Mouse (Mus musculus): ENCODE results near the gene Palm3.
"Not testable (repeated sequence)": the region's sequence is repeated elsewhere in the genome, so short reads cannot be mapped to it uniquely, and the experiment has no call there.

Palm3 gene

DNA sequence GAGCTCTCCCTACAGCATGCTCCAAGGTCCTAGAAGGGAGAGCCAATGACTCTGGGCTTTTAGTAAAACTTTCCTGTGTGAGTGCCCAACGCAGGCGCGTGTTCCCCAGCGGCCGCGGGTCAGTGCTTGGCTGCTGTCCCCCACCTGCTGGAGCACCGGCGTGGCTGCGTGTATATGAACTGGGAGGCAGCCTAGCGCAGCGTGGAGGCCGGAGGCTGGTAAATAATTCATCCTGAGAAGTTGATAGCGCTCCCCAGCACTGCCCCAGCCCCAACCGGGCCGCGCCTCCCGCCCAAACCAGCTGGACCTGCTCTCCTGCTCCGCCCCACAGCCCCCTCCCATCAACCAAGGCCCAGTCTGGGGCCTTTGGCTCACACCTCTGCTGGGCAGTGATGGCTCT is at the start of gene Palm3:
Gene Palm3, plus strand, starts transcription at position 376 of the 400 bp plus-strand sequence.
- DNase-seq, result no peak

DNA sequence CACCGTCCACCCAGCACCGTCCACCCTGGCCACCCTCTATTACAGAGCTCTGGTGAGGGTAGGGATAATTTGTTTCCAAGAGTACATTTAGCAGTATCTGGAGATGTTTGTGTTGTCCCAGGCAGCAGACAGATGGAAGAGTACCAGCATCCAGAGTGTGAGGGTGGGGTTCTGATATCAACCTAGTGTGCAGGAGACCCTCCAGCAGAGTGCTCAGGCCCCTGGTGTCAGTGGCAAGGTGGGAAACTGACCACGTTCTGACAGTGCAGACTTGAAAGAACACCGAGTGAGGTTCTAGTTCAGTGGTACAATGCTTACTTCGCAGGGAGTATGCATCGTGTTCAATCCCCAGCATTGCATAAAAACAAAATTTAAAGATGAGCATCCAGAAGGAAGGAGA is 49.6 kb upstream of the Palm3 start:
- DNase-seq, result no peak

DNA sequence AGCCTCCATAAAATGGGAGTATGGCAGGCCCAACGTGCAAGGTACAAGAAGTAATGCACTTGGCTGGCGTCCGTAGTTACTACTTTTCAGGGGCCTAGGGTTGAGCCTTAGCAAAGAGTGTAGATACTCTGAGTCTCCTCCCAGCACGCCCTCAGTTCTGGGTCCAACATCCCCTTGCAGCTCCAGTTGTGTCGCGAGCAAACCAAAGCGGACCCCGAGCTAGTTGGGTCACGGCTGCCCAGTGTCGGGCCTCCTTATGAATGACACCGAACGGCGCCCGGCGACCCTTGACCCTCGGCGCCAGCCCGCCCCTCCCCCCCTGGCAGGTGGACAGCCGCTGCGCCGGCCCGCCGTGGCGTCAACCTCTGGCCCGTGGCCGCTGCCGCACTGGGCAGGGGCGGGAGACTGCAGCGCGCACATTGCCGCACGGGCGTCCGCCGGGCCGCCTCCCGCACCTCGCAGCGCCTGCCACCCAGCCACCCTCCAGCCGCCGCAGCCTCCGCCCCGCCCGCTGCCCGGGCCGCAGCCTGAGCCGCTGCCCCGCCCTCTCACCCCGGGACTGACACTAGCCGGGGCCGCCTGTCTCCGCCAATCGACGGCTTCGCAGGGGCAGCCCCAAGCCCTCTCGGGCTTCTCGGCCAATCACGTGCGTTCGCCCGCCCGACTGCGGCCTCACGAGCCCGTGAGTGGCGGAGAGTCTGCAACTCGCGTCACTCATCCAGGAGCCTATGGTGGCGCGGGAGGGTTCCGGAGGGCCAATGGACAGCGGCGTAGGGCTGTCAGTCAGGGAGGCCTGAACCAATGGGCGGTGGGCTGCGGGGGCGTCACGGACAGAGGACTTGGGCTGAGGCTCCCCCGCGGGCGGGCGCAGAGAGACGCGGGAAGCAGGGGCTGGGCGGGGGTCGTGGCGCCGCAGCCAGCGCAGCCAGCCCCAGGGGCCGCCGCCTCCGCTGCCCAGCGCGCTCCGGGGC is 48.8 kb upstream of the Palm3 start, which contains the start of gene Prkaca:
Gene Prkaca, plus strand, starts transcription at position 844 of the 971 bp plus-strand sequence.
- peak; percentile 100 for DNase-seq

DNA sequence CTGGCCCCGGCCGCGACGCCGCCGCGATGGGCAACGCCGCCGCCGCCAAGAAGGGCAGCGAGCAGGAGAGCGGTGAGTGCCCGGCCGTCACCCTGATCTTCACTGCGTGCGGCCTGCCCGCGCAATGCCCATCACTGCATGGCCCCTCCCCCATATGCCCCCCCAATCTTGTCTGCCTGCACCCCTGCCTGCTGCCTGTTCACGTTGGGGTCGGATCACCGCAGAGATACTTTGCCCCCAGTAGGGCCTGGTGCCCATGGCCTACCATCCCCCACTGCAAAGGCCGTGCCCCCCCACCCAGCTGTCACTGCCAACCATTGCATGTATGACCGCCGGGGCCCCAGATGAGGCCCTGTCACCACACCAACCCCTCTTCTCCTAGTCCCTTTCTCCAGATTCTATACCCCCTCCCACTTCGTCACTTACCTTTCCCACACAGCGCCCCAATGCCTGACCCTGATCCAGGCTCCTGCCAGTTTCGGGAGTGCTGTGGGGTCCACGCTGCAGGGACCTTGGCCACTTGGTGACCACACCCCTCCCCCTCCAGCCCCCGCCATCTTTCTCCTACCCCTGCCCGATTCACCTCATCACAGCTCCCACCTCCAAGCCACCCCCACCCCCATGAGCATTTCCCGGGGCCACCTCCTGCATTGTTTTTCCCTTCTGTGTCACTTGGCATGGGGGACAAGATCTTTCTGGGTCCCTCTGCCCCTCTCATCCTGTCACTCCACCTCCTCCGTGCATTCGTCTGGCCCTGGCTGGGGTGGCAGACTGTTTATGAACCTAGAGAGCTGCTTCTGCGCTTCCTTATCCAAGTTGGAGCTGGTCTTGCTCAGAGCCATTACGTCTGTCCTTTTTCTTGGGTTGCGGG is 47.9 kb upstream of the Palm3 start:
- DNase-seq, result peak; percentile 63

DNA sequence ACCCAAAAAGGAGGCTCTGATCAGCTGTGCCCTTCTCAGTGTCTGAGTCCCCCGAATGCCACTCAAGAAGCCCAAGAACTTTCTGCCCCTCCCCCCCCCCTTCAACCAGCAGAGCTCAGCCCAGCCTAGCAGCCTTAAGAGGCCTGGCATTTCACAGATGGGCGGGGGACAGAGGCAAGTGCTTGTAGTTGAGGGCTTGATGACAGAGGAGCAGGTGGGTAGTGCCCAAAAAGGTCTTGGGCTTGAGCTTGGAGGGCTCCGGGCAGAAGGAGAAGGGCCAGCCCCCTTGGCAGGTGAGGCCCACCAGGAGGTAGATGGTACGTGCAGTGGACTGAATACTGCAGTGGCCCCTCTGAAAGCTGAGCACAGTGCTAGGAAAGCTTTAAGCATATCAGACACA is 46.8 kb upstream of the Palm3 start:
- no peak for DNase-seq

DNA sequence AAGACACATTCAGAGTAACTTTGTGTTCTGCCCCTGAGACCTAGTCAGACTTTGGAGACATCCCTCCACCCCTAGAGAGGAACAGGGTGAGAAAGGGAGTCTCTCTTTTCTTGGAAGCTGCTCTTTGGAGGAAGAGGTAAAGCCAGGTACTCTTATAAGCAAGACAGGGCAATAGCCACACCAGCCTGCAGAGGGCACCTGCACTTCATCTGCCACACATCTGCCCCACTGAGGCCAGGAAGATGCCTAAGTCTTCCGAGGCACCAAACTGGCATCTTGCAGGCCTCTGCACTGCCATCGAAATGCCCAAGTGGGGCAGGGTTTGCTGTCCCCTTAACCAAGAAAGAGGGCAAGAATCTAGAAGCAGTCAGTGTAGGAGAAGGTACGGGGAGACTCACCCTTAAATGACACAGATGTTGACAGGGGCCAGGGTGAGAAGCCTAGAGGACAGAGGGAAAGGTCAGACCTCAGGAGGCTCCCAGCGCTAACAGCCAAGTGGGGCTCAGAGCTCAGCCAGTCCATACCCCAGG is 45.1 kb upstream of the Palm3 start:
- DNase-seq, result no peak

DNA sequence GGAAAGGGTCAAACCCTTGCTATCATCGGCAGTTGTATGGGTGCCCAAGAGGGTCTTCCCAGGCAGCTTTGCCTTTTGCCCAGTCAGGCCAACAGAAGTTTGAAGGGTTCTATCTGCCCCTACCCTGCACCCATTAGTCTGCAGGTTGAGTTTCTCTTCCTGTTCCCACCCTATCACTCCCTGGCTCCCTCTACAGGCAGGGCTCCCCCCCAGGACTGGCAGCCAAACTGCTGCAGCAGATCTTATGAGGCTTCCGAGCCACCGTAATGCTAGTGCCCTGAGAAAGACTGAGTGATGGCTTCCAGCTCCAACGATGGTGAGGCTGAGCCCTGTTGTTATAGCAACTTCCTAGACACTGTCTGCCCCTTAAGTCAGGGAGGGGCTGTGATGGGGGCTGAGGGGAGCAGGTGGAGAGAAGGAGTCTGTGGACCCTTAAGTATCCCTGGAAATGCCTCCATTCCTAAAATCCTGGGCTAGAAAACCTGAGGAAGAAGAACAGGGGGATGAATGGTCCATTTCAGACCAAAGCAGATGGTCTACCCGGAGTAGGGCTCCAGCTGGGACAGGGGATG is 44.4 kb upstream of the Palm3 start:
- no peak for DNase-seq

DNA sequence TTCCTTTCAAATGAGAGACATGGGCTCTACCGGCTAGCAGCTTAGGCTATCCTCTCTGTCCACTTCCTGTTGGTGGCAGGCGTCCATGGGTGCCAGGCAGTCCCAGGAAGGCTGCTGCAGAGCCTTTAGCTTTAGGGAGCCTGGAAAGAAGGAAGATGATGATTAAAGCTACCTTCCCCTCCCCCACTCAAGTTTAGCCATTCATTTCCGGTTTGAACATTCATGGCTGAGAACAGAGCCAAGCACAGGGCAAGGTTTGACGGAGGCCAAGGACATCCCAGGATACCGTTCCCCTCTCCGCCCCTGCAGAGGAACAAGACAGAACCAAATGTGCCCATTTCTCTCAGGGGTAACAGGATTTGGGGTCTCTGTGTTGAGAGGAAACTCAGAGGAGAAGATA is 43.6 kb upstream of the Palm3 start:
- DNase-seq, result no peak

DNA sequence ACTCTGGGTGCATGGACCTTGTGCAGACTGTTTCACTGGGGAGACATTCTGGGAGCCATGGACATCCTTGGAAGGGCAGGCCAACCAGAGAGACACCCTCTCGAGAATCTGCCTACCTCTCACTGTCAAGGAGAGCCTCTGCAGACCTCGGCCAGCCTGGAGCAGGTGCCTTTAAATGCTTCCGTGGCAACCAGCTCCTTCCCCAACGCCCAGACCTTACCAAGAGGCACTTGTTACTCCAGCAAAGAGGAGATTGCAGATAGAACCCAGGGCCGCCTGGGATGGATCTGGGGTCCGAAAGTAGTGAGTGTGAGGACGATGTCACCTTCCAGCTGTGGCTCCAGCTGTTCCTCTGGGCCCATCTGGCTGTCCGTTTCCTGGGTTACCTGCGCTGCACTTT is 43.1 kb upstream of the Palm3 start:
- DNase-seq, result no peak

DNA sequence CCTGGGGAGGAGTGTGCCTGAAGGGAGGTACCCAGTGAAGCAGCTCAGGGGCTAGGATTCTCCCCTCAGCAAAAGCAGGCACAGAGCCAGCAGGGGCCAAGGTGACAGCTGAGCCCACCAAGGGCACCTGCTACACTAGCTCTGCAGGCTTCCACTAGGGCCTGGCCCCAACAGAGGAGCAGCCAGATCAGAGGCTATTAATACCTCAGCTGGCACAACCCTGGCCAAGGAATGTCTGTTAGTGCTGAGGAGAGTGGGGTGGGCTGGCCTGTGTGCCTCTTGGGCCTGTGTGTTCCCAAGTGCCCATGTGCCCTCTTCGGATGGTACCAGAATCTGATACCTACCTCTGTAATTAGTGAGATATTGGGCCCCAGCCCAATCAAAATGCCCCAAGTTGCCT is 41.0 kb upstream of the Palm3 start:
- no peak for DNase-seq

DNA sequence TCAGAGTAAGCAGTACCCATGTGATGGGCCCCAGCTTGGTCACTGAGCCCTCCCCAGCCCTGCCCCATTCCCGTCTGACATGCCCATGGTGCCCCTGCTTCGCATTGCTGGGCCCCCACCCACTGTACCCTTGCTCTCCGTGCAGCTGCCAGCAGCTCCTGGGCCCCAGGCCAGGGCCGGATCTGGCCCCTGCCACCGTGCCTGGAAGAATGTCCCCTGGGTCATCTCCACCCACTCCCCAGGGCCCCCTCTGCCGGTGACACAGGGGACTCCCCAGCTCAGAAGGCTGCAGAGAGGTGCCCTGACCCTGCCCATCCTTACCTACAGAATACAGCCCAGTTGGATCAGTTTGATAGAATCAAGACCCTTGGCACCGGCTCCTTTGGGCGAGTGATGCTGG is 40.4 kb upstream of the Palm3 start:
- DNase-seq, result no peak

DNA sequence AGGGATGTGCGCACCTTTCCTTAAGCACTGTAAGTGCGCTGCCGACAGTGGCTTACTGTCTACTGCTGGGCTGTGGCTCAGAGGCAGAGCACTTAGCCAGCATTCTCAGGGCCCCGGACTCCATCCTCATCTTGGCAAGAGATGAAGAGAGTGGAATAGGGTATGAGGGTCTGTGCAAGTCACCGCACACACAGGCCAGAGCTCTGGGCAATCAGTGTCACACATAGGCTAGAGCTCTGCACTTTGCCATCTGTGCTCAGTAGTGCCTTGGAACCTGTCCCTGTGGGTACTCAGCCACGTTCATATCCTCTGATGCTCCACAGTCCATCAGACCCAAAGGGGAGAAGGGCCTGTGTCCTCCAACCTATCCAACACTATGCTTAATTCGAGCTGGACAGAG is 39.7 kb upstream of the Palm3 start:
- no peak for DNase-seq

DNA sequence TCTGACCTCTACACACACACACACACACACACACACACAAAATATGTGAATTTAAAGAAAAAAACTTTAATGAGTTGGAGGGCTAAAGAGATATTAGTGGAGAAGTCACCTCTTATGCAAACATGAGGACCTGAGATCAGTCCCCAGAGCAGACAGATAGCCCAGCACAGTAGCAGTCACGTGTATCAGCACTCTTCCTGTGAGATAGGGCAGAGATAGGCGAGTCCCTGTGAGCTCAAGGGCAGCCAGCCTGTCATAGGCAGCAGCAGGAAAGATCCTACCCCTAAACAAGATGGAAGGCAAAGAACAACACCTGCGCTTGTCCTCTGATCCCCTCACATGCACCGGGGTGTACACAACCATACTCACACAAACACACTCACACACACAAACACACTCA is 38.8 kb upstream of the Palm3 start:
- no peak for DNase-seq

DNA sequence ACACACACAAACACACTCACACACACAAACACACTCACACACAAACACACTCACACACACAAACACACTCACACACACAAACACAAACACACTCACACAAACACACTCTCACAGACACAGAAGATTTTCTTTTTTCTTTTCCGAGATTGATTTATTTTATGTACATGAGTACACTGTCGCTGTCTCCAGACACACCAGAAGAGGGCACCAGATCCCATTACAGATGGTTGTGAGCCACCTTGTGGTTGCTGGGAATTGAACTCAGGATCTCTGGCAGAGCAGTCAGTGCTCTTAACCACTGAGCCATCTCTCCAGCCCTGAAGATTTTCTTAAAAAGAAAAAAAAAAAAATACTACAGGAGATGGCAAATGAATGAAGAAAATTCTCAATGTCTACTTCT is 38.0 kb upstream of the Palm3 start:
- DNase-seq, result not testable (repeated sequence)

DNA sequence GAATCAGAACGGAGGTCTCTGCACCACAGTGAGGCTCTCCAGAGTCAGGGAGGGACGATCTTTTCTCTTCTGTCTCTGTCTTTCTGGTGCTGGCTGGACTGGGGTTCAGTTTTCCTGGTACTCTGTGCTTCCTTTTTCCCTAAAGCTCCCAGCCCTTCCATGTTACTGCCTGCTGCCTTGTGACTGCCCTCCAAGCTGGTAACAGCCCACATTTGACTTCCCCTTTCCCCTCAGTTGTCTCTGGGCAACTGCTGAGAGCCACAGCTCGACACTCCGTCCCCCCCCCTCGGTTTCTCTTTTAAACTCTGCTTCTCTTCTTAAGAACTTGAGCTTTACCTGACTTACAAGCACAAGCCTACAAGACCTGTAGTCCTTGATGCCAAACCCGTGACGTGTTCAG is 32.0 kb upstream of the Palm3 start:
- no peak for DNase-seq

DNA sequence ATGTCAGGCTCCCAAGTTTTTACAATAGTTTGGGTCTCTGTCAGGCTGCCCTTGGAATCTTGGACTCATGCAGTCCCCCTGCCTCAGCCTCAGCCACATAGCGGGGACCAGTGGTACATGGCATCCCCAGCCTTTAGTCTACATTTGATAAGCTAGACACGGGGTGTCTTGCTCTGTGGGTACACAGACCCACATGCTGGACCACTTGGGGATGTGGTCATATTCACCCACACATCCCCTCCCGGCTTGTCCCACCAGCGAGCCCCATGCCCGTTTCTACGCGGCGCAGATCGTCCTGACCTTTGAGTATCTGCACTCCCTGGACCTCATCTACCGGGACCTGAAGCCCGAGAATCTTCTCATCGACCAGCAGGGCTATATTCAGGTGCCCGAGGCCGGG is 31.1 kb upstream of the Palm3 start:
- no peak for DNase-seq

DNA sequence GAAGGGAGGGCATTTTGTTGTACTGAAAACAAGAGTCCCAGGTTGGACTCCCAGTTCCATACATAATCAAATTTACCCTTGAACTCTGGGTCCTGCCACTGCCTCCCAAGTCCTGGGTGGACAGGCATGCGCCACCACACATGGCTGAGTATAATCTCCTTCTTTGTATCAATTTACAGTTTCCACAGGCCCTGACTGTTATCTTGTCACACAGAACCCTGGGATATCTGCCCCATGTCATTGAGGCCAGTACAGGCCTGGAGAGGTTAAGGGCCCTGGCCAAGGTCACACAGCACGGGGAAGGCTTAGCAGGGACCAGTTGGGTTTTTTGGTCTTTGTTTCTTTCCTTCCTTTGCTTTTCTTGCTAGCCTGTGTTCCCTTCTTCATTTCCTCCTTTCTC is 28.8 kb upstream of the Palm3 start:
- no peak for DNase-seq

DNA sequence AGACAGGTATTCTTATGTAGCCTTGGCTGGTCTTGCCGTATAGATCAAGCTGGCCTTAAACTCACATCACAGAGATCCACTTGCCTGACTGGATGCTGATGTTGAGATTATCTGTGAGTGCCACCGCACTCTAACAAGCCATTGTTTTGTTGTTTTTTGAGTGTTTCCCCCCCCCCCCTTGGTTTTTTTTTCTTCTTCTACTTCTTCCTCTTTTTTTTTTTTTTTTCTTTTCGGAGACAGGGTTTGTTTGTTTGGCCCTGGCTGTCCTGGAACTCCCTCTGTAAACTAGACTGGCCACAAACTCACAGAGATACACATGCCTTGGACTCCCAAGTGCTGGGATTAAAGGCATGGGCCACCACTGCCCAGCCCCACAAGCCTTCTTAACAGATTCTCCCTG is 27.2 kb upstream of the Palm3 start:
- no peak for DNase-seq

DNA sequence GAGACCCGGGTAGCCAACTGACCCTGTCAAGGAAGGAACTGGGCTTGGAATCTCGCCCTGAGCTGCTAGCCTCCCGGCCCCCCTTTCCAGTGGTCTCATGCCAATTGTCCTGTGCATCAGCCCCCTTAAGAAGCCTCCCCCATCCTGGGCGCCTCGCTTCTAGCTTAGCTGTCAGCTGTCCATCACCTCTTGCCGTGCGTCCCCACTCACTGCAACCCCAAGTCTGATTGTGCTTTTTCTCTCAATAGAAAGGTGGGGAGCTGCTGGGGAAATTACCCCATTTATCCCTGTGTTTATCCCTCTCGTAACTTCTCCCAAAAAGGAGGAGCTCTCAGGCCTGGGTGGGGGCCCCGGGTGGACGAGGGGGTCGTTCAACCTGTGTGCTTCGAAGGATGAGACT is 25.3 kb upstream of the Palm3 start:
- peak; percentile 20 for DNase-seq

DNA sequence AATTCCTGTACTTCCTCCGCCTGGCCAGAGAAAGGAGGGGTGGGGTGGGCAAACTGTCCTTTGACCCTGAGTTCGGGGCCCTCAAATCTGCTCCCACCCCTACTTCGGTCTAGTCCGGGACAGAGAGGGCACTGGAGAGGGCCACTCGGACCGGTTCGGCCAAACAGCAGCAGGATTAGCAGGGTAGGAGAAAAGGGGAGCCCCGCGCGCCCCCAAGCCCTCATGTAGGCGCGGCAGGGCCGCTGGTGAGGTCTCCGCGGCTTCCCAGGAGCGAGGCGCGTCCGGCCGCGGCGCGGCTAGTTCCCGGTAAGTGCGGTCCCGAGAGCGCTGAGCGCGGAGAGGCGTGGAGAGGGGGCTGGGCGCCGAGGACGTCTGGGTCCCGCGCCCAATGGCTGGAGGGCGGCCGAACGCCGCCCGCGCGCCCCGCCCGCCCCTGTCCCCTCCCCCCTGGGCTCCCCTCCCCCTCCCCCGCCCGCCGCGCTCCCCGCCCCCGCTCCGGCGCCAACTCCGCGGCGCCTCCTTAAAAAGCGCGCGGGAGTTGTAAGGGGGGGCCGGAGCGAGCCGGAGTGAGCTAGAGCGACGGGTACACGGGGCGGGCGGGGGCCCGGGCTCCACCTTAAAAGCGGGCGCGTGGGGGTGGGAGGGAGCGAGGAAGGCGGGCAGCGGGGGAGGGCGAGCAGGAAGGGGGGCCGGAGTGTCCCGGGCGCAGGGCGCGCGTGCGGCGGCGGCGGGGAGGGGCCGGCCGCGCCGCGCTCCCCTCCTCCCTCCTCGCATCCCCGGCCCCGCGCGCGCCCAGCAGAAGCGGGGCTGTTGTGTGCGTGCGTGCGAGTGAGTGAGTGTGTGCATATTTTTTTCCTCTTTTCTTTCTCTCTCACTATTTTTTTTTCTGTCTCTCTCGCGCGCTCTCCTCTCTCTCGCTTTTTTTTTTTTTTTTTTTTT is 24.4 kb upstream of the Palm3 start:
- peak; percentile 93 for DNase-seq

DNA sequence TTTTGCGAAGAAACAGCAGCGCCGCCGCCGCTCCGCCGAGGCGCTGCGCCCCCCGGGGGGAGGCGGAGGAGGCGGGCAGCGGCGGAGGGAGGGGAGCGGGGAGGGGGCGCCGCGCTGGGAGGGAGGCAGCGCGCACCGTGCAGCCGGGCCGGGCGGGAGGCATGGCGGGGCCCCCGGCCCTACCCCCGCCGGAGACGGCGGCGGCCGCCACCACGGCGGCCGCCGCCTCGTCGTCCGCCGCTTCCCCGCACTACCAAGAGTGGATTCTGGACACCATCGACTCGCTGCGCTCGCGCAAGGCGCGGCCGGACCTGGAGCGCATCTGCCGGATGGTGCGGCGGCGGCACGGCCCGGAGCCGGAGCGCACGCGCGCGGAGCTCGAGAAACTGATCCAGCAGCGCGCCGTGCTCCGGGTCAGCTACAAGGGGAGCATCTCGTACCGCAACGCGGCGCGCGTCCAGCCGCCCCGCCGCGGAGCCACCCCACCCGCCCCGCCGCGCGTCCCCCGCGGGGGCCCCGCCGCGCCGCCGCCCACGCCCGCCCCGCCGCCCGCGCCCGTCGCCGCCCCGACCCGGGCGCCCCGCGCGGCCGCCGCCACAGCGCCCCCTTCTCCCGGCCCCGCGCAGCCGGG is 23.6 kb upstream of the Palm3 start, which contains the start of gene Samd1:
Gene Samd1, plus strand, starts transcription at position 162 of the 631 bp plus-strand sequence.
- DNase-seq, result peak; percentile 76

Data from retina, postnatal 1 day (tissue).